ENCODE assay signal across 25 mouse cellular contexts in genomic region chr10:119966321-119966720, GRCm38 (mm10).
A peak's percentile ranks its signal among the peaks of the same experiment; 100 is the strongest.
DNase-seq lines count a peak whose midpoint lies in the region; ATAC-seq lines count a peak whose summit lies in the region.
"Had no signal": no experiment of that assay in that cellular context is flagged by ENCODE, and none has a peak within 500 bp of the region (broad histone marks: within the 10 kb centered on the region; RNA-seq: fewer than 3 reads in every experiment).

No protein-coding gene starts in this region.

- no peaks in the 10 kb centered on the region for H3K4me1 ChIP-seq in hindbrain, embryonic 16.5 days (ENCODE audit: control insufficient read depth, insufficient read depth, low read depth, low read length)
- H3K4me1 ChIP-seq in hindbrain, embryonic 10.5 days (replicated peaks): 0 out of 2 replicates have a peak, but pooled peaks cover 3% of the 10 kb centered on the region
- H3K4me1 ChIP-seq: hindbrain, embryonic 12.5 days; lung, embryonic 15.5 days had no signal

- WGBS in hindbrain, embryonic 16.5 days: 57% methylated on average over 8 of the region's 8 CpGs
- 85% methylated on average over 8 of the region's 8 CpGs for WGBS in hindbrain, embryonic 10.5 days

- no peak for DNase-seq in hindbrain, embryonic 10.5 days (ENCODE audit: low spot score)
- peak; percentile 58 to 68 for DNase-seq in kidney, postnatal 4 days
- no peak for DNase-seq in kidney, postnatal 10 days
- peak; percentile 34 for DNase-seq in right cerebral cortex, postnatal 4 days
- DNase-seq in right cerebral cortex, adult 2 months (ENCODE audit: low spot score in 2 of 2): no peak
- DNase-seq in lung, postnatal 10 days: no peak
- DNase-seq: adrenal gland, postnatal 25 days; B cell, adult 2 months; cerebellum, adult 18-20 months; cerebellum, postnatal 10 days; gastrocnemius, postnatal 10 days; kidney, adult 11 months; lung, postnatal 36 days; thymus, adult 18-20 months; thymus, postnatal 25 days had no signal

- 0 out of 2 replicates have a peak, but pooled peaks have one; percentile 37 for ATAC-seq in hindbrain, embryonic 16.5 days
- ATAC-seq: inflammation-experienced regulatory T-cells, adult 6 months had no signal

- H3K27me3 ChIP-seq in hindbrain, embryonic 16.5 days (replicated peaks; ENCODE audit: control insufficient read depth, insufficient read depth, low read length): no peaks in the 10 kb centered on the region
- no peaks in the 10 kb centered on the region for H3K27me3 ChIP-seq in hindbrain, embryonic 10.5 days (ENCODE audit: insufficient read depth, poor library complexity, severe bottlenecking)
- H3K27me3 ChIP-seq: embryonic facial prominence, embryonic 13.5 days; heart, embryonic 15.5 days; hindbrain, embryonic 12.5 days; limb, embryonic 13.5 days; lung, embryonic 15.5 days had no signal

- no peak overlapping the region for H3K27ac ChIP-seq in hindbrain, embryonic 16.5 days (ENCODE audit: low read depth, low read length)
- H3K27ac ChIP-seq in hindbrain, embryonic 10.5 days: no peak overlapping the region
- H3K27ac ChIP-seq: heart, embryonic 15.5 days; hindbrain, embryonic 12.5 days; limb, embryonic 13.5 days; lung, embryonic 15.5 days; stomach, postnatal 0 days had no signal

- H3K9ac ChIP-seq in hindbrain, embryonic 16.5 days (ENCODE audit: low read depth, low read length): no peak overlapping the region
- H3K9ac ChIP-seq: embryonic facial prominence, embryonic 13.5 days; heart, embryonic 15.5 days; hindbrain, embryonic 12.5 days; limb, embryonic 13.5 days; lung, embryonic 15.5 days had no signal

- H3K4me2 ChIP-seq in hindbrain, embryonic 16.5 days (ENCODE audit: low read length): no peak overlapping the region
- H3K4me2 ChIP-seq: embryonic facial prominence, embryonic 13.5 days; heart, embryonic 15.5 days; hindbrain, embryonic 12.5 days; limb, embryonic 13.5 days; liver, embryonic 11.5 days; lung, embryonic 15.5 days; midbrain, embryonic 11.5 days had no signal

- H3K4me3 ChIP-seq in hindbrain, embryonic 16.5 days (ENCODE audit: low read length): no peak overlapping the region
- H3K4me3 ChIP-seq in hindbrain, embryonic 10.5 days: no peak overlapping the region
- H3K4me3 ChIP-seq: embryonic facial prominence, embryonic 13.5 days; heart, embryonic 15.5 days; hindbrain, embryonic 12.5 days; limb, embryonic 13.5 days; lung, embryonic 15.5 days had no signal

- H3K36me3 ChIP-seq in hindbrain, embryonic 16.5 days (ENCODE audit: control insufficient read depth, insufficient read depth, low read length): no peaks in the 10 kb centered on the region
- no peaks in the 10 kb centered on the region for H3K36me3 ChIP-seq in hindbrain, embryonic 10.5 days
- H3K36me3 ChIP-seq: embryonic facial prominence, embryonic 13.5 days; heart, embryonic 15.5 days; hindbrain, embryonic 12.5 days; limb, embryonic 13.5 days; lung, embryonic 15.5 days had no signal

- H3K9me3 ChIP-seq in hindbrain, embryonic 16.5 days (ENCODE audit: control insufficient read depth, low read length): no peaks in the 10 kb centered on the region
- H3K9me3 ChIP-seq in hindbrain, embryonic 10.5 days: no peaks in the 10 kb centered on the region
- H3K9me3 ChIP-seq: embryonic facial prominence, embryonic 13.5 days; heart, embryonic 15.5 days; hindbrain, embryonic 12.5 days; limb, embryonic 13.5 days; lung, embryonic 15.5 days had no signal

Comparison
In these comparisons a context has a peak if more than half of its experiments do, and no peak if none do; other contexts are left out.
1. DNase-seq: peak in kidney, postnatal 4 days (2 of 2) and right cerebral cortex, postnatal 4 days (single experiment); none in hindbrain, embryonic 10.5 days (single experiment), kidney, postnatal 10 days (single experiment), right cerebral cortex, adult 2 months (0 of 2) and lung, postnatal 10 days (single experiment).